ENCODE assay signal across 8 mouse cellular contexts in genomic region chr16:39109383-39110033, GRCm38 (mm10).
A peak's percentile ranks its signal among the peaks of the same experiment; 100 is the strongest.
DNase-seq lines count a peak whose midpoint lies in the region; ATAC-seq and TF ChIP-seq lines count a peak whose summit lies in the region.

No protein-coding gene starts in this region.

- no peak for TF ChIP-seq EP300 in liver, postnatal 0 days (IDR thresholded peaks at IDR 0.05; ENCODE audit: low read depth)

- no peak overlapping the region for H3K9ac ChIP-seq in heart, embryonic 14.5 days (ENCODE audit: low read length)
- H3K9ac ChIP-seq in liver, postnatal 0 days (replicated peaks), result no peak overlapping the region

- ATAC-seq in heart, embryonic 14.5 days (ENCODE audit: insufficient number of reproducible peaks, insufficient read depth, low FRiP score, low read depth), result no peak
- ATAC-seq in liver, postnatal 0 days, result no peak

- H3K36me3 ChIP-seq in heart, embryonic 14.5 days (ENCODE audit: control insufficient read depth, insufficient read depth, low read length), result no peaks in the 10 kb centered on the region
- no peaks in the 10 kb centered on the region for H3K36me3 ChIP-seq in liver, postnatal 0 days (replicated peaks; ENCODE audit: insufficient read depth, low read length)

- no peaks in the 10 kb centered on the region for H3K9me3 ChIP-seq in heart, embryonic 14.5 days (ENCODE audit: control insufficient read depth, low read length)
- no peaks in the 10 kb centered on the region for H3K9me3 ChIP-seq in liver, postnatal 0 days (ENCODE audit: low read length)

- WGBS in heart, embryonic 14.5 days, result 43% methylated on average over 15 of the region's 15 CpGs
- 38% methylated on average over 15 of the region's 15 CpGs for WGBS in liver, postnatal 0 days (ENCODE audit: insufficient replicate concordance)

- TF ChIP-seq CTCF in liver, postnatal 0 days (IDR thresholded peaks at IDR 0.05; ENCODE audit: low read depth), result peak; percentile 64

- H3K4me2 ChIP-seq in heart, embryonic 14.5 days (ENCODE audit: low read length), result peak overlapping the region; percentile 47
- H3K4me2 ChIP-seq in liver, postnatal 0 days (ENCODE audit: low read depth, low read length), result no peak overlapping the region

- peak overlapping the region in 1 of 2 experiments; percentile 9; a peak in 1 of 4 replicates for H3K4me3 ChIP-seq in heart, embryonic 14.5 days (ENCODE audit: control insufficient read depth in 1 of 2, insufficient read depth in 1 of 2, low read depth in 1 of 2, low read length in 2 of 2)
- H3K4me3 ChIP-seq in liver, postnatal 0 days (ENCODE audit: low read depth, low read length), result no peak overlapping the region

- H3K27ac ChIP-seq in heart, embryonic 14.5 days (replicated peaks in 1 of 2; ENCODE audit: control insufficient read depth in 1 of 2, insufficient read depth in 1 of 2, low read depth in 2 of 2, low read length in 2 of 2), result no peak overlapping the region
- no peak overlapping the region for H3K27ac ChIP-seq in liver, postnatal 0 days (ENCODE audit: low read depth)

- no peaks in the 10 kb centered on the region for H3K27me3 ChIP-seq in heart, embryonic 14.5 days (ENCODE audit: control insufficient read depth, insufficient read depth, low read length)
- no peaks in the 10 kb centered on the region for H3K27me3 ChIP-seq in liver, postnatal 0 days (ENCODE audit: insufficient read depth, low read length)

- DNase-seq in 3T3-L1 (ENCODE audit: low read depth, low spot score) (peak; percentile 76), MN1 (ENCODE audit: low spot score) (peak; percentile 16)
- peak; percentile 60 to 73 for DNase-seq in cerebellum, postnatal 36 days
- DNase-seq in kidney, postnatal 10 days, result peak; percentile 72
- no peak for DNase-seq in liver, postnatal 0 days
- DNase-seq in right cerebral cortex, adult 18-20 months, result peak; percentile 63
- DNase-seq in spleen, postnatal 36 days (ENCODE audit: low spot score in 2 of 2), result no peak

- no peaks in the 10 kb centered on the region for H3K4me1 ChIP-seq in heart, embryonic 14.5 days (ENCODE audit: control insufficient read depth in 2 of 2, insufficient read depth in 2 of 2, low read length in 2 of 2)
- no peaks in the 10 kb centered on the region for H3K4me1 ChIP-seq in liver, postnatal 0 days (ENCODE audit: insufficient read depth)

Comparison
In these comparisons a context has a peak if more than half of its experiments do, and no peak if none do; other contexts are left out.
1. DNase-seq: peak in 3T3-L1 (single experiment), MN1 (single experiment), cerebellum, postnatal 36 days (2 of 2), kidney, postnatal 10 days (single experiment) and right cerebral cortex, adult 18-20 months (single experiment); none in liver, postnatal 0 days (single experiment) and spleen, postnatal 36 days (0 of 2).